Mouse (Mus musculus) cerebellum, postnatal 4 days (tissue): ENCODE results near the gene Plpp7.

Experiments
- DNase-seq, 2 experiments: peaks; one replicate each; pipeline ENCODE4 v3.0.0; 2022; ENCODE audit warnings: low spot score in 2 of 2, mixed read lengths in 1 of 2

Plpp7 gene

DNA sequence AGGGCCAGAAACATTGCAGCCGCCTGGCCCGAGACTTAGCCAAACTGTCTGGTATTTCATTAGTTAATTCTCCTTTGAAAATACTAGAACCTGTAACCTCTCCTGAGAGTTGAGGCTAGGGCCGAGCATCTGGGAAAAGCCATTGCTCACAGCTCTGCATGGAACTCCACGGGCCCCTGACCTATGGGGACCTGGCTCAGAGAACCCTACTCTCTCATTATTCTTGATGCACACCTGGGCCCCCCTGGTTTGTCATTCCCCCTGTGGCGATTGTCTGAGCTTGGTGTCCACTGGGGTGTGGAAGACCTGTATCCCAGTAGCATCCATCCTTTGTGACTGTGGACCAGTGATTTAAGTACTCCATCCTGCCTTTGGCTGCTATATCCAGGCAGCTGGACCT lies 44.0 kb downstream of the Plpp7 start:
- DNase-seq: no peak

DNA sequence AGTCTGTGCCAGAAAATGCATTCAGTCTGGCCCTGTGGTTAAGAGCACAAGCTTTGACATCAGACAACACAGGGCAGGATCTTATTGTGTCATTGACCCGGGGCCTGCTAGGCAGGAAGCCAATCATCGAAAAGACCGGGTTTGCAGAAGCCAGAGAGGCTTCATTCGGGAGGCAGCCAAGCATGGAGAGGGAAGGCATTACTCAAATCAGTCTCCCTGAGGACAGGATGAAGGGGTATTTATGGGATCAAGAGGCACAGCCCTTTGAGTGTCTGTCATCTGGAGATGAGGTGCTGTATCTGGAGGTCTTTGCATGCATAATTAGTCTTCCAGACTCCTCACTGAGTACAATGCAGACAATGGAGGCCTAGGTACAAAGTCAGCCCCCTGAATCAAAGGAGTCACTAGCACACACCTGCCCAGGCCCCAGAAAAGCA lies 45.2 kb downstream of the Plpp7 start:
- no peak for DNase-seq

DNA sequence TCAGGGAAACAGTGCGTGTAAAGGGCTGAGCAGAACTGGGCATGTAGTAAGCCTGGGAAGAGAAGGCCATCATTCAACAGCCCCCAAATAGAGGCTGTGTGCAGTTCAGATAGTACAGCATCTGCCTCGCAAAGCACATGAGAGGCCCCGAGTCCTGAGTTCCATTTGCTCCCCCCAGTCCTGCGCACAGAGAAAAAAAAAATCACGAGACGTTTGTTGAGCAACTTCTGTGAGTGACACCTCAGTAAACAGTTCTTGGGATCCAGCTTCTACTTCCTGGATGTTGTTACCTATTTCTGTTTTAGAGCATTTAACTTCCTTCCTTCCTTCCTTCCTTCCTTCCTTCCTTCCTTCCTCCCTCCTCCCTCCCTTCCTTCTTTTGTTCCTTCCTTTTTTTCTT lies 46.3 kb downstream of the Plpp7 start:
- no peak for DNase-seq

DNA sequence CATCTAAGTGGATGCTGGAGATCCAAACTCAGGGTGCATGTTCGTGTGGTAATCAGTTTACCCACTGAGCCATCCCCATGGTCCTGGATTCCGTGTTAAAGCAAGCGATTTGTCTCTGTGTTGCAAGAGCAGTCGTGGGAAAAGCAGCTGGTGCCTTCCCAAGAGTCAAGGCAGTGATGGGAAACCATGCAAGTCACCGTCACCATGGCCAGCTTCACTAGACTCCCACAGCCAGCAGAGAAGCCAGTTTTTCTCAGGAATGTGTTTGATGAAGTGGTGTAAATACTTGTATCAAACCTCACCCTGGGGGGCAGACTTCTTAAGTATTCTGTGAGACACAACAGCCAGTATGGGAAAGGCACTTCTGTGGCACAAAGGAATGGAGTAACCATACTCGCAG lies 47.0 kb downstream of the Plpp7 start:
- no peak for DNase-seq

DNA sequence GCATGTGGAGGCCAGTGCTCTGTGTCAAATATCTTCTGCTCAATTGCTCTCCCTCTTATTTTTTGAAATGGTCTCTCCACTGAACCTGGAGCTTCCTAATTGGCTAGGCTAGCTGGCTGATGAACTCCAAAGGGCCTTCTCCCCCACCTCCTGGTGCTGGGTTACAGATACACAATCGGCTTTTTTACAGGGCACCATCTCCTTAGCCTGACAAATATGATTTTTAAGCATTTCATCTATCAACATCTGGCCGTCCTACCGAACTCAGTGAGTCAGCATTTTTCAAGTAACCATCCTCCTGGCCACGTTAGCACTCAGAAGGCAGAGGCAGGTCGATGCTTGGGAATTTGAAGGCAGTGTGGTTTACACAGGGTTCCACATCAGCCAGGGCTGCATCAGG lies 49.3 kb downstream of the Plpp7 start:
- no peak for DNase-seq

DNA sequence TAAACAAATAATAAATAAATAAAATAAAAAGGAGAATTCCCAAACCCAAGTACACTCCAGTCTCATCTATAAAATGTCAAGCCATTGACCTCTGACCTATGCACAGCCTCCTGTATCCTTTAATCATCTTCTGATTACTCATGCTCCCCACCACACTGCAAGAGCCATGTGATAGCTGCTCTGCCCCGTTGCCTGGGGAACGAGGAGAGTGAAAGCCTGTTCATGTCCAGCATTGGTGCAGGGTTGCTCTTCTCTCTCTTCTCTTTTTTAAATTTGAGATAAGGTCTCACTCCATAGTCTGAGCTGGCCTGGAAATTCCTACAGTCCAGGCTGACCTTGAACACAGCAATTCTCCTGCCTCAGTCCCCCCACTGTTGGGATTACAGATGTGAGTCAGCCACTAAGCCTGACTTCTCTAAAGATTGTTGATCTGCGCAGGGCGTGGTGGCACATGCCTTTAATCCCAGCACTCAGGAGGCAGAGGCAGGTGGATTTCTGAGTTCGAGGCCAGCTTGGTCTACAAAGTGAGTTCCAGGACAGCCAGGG lies 51.4 kb downstream of the Plpp7 start:
- DNase-seq: no peak

DNA sequence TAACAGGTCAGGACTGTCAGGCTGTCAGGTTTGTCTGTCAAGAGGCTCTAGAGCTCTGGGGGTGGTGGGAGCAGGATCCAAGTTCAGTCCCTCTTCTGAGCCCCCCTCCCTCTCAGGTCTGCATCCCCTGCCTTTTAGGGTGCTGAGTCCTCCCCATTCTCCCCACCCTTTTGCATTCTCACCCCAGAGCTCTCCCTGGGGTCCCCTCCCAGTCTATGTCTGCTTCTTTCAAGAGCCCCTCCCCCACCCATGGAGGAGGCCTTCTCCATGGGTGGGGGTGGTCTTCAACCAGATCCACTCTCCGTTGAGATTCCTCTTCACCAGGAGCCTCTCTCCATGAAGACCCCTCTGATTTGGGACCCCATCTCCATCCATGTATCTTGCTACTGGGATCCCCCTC lies 54.8 kb downstream of the Plpp7 start:
- no peak for DNase-seq

DNA sequence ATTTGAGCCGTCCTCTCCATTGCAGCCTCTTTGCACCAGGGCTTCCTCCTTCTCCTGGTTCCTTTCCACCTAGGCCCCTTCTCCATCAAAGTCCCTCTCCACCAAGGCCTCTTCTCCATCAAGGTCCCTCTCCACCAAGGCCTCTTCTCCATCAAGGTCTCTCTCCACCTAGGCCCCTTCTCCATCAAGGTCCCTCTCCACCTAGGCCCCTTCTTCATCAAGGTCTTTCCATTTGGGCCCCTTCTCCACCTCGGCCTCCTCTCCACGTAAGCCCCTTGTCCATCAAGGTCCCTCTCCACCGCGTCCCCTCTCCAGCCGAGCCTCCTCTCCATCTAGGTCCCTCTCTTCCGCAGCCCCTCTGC lies 55.2 kb downstream of the Plpp7 start:
- DNase-seq: no peak

DNA sequence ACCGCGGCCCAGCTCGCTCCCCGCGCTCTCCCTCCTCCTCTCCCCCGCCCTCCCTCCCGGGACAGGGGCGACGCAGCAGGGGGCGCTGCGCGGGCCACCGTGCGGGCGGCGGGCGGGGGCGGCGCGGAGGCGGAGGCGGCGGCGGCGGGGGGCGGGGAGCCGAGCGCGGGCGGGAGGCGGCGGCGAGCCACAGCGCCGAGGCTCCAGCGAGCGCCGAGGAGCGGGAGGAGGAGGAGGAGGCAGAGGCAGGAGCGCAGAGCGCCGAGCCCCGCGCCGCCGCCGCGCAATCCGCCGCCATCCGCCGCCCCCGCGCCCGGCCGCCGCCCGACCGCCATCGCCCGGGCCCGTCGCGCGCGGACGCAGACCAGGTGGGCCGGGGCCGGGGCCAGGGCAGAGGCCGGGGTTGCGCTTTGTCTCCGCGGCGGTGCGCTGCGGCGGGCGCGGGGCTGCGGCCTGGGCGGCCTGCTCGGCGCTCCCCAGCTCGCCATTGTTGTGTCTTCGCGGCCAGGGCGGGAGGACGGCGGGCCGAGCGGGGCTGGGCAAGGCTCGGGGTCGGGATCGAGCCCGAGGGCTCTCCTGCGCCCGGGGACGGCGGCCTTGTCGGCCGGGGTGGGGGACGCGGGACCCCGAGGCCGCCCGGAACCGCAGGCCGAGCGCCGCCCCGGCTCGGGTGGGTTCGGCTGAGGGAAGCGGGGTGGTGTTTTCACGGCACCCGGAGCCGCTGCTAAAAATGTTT lies 55.8 kb downstream of the Plpp7 start, which contains the start of gene Prrc2b:
Prrc2b (plus strand) TSS at position 159 of the 736 bp plus-strand sequence.
- peak in 1 of 2 experiments; percentile 71 for DNase-seq

DNA sequence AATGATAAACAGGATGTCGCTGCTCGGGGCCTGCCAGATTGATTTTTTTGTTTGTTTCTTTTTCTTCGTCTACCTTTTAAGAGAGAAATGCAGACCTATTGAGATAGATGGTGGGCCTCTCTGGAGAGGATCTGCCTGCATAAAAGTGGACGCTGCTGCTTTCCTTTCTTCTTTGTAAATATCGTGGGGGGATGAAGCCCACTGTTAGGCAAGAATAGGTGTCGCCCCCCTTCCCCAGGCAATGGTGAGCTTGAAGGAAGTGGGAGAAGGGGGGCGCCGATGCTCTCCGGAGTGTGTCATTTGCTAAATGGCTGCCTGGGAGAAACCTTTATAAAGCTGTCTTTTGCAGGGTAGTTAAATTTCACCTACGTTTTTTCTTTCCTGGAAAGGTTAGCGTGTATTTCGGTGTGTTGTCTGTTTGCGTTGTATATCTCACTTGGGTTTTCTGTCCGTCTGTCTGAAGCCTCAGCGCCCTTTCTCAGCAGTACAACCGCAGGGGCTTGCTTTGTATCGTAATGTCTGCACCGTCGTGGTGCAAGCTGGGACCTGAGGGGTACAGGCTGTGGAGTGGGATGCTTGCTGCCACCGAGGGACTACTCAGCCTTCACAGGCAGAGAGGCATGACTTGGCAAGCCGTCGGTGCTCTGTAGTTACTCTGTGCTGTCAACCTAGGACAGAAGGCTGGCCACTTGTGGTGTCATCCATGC lies 56.5 kb downstream of the Plpp7 start:
- no peak for DNase-seq

DNA sequence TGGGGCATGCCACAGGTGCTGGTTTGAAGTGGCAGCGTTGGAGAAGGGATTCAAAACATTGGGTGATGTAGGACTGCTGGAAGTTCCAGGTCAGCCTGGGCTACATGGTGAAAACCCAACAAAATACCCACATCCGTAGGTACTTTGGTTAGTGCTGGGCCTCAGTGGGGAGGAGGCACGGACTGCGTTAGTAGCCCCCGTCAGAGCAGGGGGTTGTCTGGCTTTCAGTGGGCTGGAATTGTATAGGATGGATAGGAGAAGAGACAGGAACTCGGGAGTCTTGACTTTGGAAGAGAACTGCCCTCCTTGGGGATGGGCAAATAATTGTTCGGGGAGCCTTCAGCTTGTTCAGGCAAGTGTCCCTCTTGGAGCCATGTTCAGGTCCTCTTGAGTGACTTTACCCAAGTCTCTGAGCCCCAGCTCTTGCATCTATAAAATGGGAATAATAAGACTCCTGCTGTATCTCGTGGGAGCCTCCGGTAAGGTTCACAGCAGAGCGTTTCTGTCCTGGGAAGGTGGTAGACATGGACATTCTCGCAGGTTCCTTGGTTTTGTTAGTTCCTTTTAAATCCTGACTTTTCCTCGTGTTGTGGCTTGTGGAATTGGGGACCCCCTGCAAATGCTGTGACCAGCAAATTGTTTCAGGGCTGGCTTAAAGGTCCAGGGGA lies 57.2 kb downstream of the Plpp7 start:
- DNase-seq: no peak

DNA sequence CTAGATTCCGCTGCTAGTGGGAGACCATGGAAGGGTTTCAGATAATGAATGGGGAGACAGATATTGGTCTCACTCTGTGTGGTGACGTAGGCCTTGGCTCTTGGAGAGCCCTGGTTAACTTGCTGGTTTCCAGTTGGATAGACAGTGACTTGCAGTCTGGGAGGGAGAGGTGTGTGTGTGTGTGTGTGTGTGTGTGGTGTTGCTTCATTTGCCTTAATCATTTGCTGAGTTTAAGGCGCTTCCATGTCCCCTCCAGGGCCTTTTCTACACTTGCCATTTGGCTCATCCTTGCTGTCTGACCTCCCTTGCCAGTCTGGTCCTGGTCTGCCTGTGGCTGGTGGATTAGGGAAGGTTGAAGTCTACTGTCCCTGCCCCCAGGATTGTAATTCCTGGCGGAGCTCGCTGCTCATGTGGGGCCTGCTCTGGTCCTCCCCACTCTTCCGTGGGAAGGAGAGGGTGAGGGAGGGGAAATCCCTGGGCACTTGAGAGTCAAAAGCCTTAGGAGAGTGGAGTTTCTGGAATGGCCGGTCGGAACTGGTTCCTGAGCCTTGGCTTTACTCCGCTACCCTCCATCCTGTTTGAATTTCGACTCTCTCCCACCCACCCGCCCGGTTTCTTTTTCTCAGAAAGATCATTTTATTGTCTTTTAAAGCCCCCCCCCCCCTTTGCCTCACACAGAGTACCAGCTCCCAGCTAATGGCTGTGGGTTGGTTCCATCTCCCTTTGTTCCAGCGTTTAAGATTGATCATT lies 57.9 kb downstream of the Plpp7 start:
- no peak for DNase-seq

DNA sequence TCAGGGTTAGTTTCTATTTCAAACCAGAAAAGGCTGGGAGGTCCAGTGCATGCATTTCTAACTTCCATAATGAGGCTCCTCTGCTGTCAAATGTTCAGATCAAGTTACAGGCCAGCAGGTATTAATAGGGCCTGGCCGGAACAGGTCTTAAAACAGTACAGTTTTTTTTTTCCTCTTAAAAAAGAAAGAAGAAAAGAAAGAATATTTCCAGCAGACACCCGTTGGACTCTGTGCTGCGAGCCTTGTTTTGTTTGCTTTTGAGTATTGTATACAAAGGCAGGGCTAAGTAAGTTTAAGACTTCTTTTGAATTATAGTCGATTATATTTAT lies 58.4 kb downstream of the Plpp7 start:
- no peak for DNase-seq

DNA sequence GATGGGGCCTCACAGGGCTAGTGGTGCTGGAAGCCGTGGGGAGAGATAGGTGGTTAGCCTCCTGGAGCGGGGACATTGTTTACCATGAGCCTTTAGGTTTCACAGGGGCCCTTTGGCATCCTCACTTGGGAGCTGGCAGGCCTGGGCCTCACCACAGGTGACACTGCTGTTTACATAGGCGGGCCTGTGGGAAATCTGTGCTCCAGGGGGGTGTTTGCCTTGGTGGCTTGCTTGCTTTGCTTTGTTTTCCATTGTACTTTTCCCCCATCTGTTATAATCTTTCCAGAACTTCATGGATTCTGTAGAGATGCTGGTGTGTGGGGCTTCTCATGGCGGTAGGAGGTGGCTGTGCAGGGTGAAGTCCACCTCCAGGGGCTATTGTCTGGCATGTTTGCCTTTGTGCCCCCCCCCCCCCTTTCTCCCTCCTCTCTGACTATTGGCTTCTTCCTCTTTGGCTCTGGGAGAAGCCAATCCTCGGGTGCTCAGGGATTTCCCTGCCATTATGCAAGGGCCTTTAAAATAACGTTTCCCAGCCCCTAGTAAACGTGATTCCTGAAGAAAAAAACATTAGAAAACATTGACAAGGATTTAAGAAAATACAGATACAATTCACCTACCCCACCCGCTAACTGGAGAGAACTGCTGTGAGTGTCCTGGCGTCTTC lies 59.1 kb downstream of the Plpp7 start:
- no peak for DNase-seq

DNA sequence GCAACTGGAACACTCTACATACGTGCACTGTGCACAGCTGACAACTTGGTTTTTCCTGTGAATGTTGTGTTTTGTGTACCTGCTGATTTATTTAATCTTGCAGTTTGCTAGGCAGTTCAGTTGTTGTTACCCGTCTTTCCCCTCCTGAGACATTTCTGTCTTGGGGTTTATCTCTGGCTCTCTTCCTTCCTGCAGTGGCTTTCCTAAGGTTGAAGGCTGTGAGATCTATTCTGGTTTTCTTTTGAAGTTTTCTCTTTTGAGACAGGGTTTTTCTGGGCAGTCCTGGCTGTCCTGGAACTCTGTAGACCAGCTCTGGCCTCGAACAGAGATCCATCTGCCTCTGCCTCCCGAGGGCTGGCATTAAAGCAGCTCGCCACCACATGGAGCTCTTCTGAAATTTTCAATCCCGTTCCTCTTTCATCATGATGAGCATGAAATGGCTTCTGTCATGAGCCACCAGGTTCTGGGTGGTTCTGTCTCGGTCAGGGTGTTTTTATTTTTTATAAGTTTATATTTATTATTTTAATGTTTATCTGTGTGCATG lies 59.7 kb downstream of the Plpp7 start:
- no peak for DNase-seq

DNA sequence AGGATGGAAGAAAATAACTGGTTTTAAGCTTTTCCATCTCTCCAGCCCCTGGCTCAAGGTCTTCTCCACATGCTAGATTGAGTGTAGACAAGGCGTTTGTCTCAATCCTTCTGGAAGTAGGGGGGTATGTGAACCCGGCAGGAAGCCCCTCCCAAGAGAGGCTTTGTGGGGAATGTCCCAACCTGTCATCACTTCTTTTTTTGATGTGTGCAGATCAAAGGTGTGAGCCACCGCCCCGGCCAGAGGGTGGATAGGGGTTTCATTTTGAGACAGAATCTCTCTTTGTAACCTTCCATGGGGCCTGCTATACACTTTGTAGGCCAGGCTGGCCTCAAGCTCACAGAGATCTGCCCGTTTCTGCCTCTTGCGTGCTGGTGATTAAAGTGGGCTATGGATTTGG lies 60.3 kb downstream of the Plpp7 start:
- DNase-seq: no peak

DNA sequence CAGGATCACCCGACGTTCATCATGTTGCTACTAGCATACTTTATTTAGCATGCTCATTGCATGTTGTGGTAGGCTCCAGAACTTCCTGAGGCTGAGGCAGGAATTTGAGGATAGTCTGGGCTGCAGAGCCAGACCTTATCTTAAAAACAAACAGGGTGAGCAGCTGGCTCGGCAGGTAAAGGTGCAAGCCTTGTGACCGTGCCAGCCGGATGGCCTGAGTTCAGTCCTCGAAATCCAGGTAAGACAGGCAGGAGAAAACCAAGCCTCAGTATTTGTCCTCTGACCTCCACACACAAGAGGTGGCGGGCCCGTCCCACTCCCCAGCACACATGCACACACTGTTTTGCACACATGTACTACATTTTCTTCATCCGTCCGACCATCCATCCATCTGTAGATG lies 61.3 kb downstream of the Plpp7 start:
- no peak for DNase-seq

DNA sequence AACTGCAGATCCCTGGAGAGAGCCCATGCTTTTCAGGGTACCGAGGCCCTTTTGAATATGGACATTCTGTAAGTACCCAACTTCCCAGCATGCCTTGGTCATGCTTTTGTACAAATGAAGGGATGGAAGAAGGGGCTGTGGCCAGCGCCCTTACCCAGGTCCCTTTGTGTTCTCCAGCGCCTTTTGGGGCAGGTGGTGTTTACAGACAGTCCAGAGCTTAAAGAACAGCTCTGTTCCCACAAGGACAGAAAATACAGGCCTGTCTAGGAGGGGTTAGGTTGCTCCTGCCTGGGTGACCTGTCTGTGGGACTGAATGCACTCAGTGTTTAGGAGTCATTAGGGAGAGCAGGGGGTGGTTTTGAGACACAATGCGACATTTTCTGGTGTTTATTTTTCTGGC lies 62.0 kb downstream of the Plpp7 start:
- DNase-seq: no peak

DNA sequence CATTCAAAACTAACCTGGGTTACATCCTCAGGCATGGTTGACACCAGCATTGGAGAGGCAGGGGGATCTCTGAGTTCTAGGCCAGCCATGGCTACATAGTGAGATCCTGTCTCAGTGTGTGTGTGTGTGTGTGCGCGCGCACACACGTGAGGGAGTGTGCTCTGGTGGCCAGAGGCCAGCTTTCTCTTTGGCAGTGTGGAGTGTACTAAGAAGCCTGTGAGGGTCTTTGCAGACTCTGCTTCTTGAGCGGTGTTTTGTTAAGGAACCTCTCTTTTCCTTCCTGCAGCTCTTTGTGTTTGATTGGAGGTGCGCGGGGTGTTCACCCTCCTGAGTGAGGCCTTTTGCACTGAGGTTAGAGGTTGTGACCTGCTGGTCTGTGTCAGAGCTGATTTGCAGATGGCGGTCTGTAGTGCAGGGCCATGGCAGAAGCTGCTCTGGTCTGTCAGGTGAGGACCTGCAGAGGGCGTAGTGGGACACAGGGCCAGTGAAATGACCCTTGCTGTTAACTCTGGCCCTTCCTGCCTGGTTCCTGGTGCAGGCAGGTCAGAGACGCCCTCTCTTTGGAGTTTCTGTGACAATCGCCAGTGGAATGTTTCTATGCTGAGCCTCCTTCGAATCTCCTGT lies 63.4 kb downstream of the Plpp7 start:
- no peak for DNase-seq
